Mouse (Mus musculus): ENCODE measurements around the gene Klhl24. TPM values are rescaled to one million over a fixed set of nuclear protein-coding genes. Genes with fewer than 3 reads are reported as not detected.

Gene Klhl24
- total RNA-seq, 2 experiments from 2014 or later, result 79.1 to 94.7 TPM

- DNase-seq, result no peak
Observed at GRCm38 (mm10) chr16:20144568-20144967, 47.2 kb downstream of the Klhl24 start.

GRCm38 (mm10) chr16:20151991-20152390 is 54.6 kb downstream of the Klhl24 start:
- peak; percentile 48 for DNase-seq

GRCm38 (mm10) chr16:20153742-20154141 is 56.4 kb downstream of the Klhl24 start:
- DNase-seq, result no peak

GRCm38 (mm10) chr16:20160130-20160529 is 62.8 kb downstream of the Klhl24 start:
- DNase-seq, result no peak

- no peak for DNase-seq
Observed at GRCm38 (mm10) chr16:20169071-20169470, 71.7 kb downstream of the Klhl24 start.

GRCm38 (mm10) chr16:20169471-20170106 is 72.2 kb downstream of the Klhl24 start:
- DNase-seq, result peak; percentile 14

Other genes with a start within 250 kb of the Klhl24 start
- gene Klhl6, start 114.5 kb upstream of the Klhl24 start, total RNA-seq (2021), result 1 to 10 TPM; 6.7 to 7.7 TPM
- 10 to 100 TPM; 29.5 to 46.7 TPM for gene Yeats2, start 43.5 kb downstream of the Klhl24 start, total RNA-seq (2021)
- gene Map6d1, start 143.8 kb downstream of the Klhl24 start, total RNA-seq (2021), result 1 to 10 TPM; 2.3 to 3.4 TPM
- 100 to 1,000 TPM; 129 to 151 TPM for gene Parl, start 204.8 kb downstream of the Klhl24 start, total RNA-seq (2021)
- gene Cyp2ab1, start 227.9 kb downstream of the Klhl24 start, total RNA-seq (2021), result 1 to 10 TPM in 1 of 2 experiments, not detected in 1; 1.1 TPM